Mouse (Mus musculus) G1E (cell line): ENCODE data around the gene Zfp146.
"Not testable (repeated sequence)": the region's sequence is repeated elsewhere in the genome, so short reads cannot be mapped to it uniquely, and the experiment has no call there.

Experiments used
- CTCF ChIP-seq: IDR thresholded peaks from 2 replicates; pipeline ENCODE4 v1.5.1; 2012; ENCODE audit warnings: low read depth, low read length, inconsistent platforms, mixed read lengths
- GATA1 ChIP-seq: IDR thresholded peaks from 2 replicates; pipeline ENCODE4 v1.6.1; 2012; ENCODE audit warnings: borderline replicate concordance, low read length, inconsistent platforms, mixed read lengths
- POLR2AphosphoS5 ChIP-seq: IDR thresholded peaks from 2 replicates; pipeline ENCODE4 v1.6.1; 2012; ENCODE audit warnings: low read depth, low read length, inconsistent platforms; ENCODE audit not compliant: insufficient replicate concordance
- TAL1 ChIP-seq: conservative IDR thresholded peaks from 2 replicates; pipeline ENCODE4 v1.6.1; 2012; ENCODE audit warnings: low read depth, low read length, inconsistent platforms, mixed read lengths

DNA sequence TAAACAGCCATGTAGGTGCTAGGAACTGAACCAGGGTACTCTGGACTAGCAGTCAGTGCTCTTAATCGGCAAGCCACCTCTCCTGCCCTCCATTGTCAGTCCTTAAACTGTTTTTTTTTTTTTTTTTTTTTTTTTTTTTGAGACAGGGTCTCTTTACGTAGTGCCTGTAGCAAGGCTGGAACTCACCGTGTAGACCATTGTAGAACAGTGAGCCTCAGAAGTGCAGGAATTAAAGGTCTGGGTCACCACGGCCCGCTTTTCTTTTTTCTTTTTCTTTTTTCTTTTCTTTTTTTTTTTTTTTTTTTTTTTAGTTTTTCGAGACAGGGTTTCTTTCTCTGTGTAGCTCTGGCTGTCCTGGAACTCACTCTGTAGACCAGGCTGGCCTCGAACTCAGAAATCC lies 13.6 kb upstream of the Zfp146 start:
- not testable (repeated sequence) for TF ChIP-seq CTCF, GATA1, TAL1, POLR2AphosphoS5
